Mouse (Mus musculus): ENCODE results near the gene Trim42.
A peak's percentile ranks its signal among the peaks of the same experiment; 100 is the strongest.

Gene Trim42

DNA sequence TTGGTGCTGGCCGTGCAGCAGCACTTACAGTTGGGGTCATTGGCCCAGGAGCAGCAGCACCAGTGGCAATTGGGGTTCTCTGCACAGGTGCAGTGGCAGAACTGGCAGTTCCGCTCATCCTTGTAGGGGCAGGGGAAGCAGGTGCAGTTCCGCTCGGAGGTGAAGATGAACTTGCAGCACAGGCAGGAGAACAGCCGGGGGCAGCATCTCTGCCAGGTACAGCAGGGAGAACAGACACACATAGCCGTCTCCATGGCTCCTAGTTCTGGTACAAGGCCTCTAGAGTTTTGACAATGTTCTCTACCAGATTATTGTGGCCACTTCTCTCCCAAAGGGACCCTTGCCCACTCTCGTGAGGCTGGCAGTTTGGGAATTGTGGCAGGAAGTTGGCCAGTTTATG, at the start of gene Trim42:
Gene Trim42, minus strand, starts transcription at position 368 of the 400 bp plus-strand sequence.
- no peak for DNase-seq (ENCODE audit: low spot score)

DNA sequence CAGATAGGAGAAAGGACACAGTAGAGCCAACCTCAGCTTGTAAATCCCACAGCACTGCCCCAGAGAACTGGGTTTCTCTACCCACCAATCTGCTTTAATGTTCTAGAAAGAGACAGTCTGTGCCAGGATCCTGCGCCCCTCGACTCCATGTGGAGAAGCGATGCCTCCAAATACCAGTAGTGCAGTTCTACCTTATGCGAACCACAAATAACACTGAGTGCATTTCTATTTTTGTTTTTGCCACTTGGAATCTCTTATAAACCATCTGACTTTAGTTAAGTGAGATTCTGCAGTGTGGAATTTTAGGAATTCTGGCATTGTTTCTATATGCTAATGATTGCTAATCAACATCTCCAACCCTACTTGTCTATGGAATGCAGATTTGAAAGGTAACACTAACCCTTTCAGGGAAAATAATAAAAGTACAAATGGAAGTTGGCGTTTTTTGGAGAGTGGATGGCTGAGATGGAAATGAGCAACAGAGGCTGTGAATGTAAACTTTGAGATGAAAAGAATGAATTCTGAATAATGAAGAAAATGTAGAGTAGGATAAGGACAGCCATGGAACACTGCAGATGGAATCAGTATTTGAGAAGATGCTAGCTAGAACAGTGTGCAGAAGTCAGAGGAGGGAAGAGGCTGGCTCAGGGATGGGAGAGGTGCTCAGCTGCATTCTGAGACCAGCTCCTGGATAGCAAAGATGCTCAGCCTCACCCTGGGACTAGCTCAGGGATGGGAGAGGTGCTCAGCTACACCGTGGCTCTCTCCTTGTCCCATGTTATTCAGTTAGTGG, 45.3 kb upstream of the Trim42 start:
- no peak for DNase-seq (ENCODE audit: low spot score)

DNA sequence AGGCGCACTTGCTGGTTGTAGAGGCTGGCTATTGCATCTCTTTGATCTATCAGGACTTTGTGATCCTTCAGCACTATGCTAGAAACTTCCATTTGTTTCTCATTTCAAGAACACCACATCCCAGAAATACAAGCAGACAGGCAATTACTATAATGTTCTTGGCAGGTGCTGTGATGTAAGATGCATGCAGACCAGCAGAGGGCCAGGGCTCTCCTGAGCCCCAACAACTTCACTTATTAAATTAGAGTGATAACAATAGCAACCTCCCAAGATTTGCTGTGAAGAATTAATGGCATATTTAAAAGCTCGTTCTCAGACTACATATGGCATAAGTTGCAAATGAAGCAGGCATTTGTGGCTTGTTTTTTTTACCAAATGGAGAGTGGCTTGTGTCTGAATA, 38.4 kb upstream of the Trim42 start:
- no peak for DNase-seq (ENCODE audit: low spot score)

- DNase-seq (ENCODE audit: low spot score) = no peak
Observed at GRCm38 (mm10) chr9:97356441-97356840, 13.3 kb downstream of the Trim42 start.

- no peak for DNase-seq (ENCODE audit: low spot score)
Observed at GRCm38 (mm10) chr9:97344767-97345297, 24.9 kb downstream of the Trim42 start.

GRCm38 (mm10) chr9:97341772-97342171, 28.0 kb downstream of the Trim42 start:
- no peak for DNase-seq (ENCODE audit: low spot score)

GRCm38 (mm10) chr9:97322846-97323245, 46.9 kb downstream of the Trim42 start:
- DNase-seq (ENCODE audit: low spot score) = peak; percentile 2

DNA sequence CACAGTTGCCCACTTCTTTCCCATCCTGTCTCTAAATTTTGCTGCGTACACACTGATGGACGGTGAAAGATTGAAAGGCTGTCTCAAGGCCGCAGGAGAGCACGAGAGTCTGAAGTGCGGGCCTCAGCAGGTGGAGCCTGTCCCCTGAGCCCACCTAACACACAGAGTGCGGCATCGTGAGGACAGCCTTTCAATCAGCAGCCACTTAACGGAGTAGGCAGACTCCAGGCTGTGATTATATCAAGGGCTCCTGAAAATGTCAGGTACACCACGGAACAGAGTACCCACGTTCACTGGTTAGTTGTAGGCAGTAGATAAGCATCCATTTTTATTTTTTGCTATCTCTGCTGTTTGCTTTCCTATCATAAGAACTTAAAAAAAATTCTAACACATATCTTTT, 47.6 kb downstream of the Trim42 start:
- DNase-seq (ENCODE audit: low spot score) = no peak

DNA sequence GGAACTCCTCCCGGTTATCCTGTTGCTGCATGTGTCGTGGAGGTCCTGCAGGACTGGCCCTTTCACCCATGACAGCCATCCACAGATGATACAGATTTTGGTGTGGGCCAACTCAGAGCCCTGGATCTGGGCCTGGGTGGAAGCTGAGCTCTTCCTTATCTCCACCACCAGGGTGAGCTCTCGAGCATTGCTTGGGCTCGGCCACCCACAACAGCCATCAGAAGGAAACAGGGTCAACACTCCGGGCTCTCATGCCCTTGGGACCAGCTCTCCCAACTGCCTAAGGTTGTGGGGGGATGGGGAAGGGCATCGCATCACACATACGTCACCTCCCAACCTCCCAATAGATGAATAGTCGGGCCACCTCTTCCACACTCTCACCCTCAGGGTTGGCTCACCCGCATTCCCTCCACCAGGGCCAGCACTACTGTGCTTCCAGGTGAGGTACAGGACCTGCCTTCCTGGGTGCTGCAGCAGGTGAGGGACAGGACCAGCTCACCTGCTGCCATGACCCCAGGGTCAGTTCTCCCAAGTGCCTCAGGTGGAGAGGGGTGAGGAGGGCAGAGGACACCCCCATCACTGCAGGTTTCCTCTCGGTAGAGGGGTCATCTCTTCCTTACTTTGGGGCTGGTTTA, 54.2 kb downstream of the Trim42 start:
- no peak for DNase-seq (ENCODE audit: low spot score)

DNA sequence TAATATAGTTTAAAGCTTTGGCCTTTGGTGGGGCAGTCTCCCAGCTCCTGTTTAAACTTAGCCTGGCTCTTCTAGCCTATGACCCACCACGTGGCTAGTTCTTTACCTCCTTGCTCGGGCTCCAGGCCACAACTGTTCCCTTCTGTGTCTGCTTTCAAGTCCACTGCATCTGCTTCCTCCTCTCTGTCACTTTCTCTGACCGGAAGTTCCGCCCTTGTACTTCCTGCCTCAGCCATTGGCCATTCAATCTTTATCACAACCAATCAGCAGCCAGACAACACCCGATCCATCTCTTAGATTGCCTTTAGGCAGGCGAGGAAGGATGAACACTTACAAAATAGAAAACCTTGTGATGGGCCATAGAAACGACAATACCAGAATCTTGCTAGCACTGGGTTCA, 58.1 kb downstream of the Trim42 start:
- no peak for DNase-seq (ENCODE audit: low spot score)

- DNase-seq (ENCODE audit: low spot score) = no peak
Observed at GRCm38 (mm10) chr9:97309509-97310053, 60.2 kb downstream of the Trim42 start.

GRCm38 (mm10) chr9:97307705-97308485, 61.9 kb downstream of the Trim42 start:
- DNase-seq (ENCODE audit: low spot score) = no peak

Measured in c-Kit-positive CD71-positive TER-119-positive erythroid progenitor cells, embryonic 14.5 days (primary cell).